Mouse (Mus musculus) heart, postnatal 0 days (tissue): Measurements from ENCODE around the gene Lrriq3.

Source experiments
- CTCF ChIP-seq: IDR thresholded peaks from 2 replicates; pipeline ENCODE4 v1.5.1; 2016; ENCODE audit warnings: antibody characterized with exemption, control low read depth, low read depth
- EP300 ChIP-seq: IDR thresholded peaks from 2 replicates; pipeline ENCODE4 v1.6.1; 2016; ENCODE audit warnings: antibody characterized with exemption, low read depth

DNA sequence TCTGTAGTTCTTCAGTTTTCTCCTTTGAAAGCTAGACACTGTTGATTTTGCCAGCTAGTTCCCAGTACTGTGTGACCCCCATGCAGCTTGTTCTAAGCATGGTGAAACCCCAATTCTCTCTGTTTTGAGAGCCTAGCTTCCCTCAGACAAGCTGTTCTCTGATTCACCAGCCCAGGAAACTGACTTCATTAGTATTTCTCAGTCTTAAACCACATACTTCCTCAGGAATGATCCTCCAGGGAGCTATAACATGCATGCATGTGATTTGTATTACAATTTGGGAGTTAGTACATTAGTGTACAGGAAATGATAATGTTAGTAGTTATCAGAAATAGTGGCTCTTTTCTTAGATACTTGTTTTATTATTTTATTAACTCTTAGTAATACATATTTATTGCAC, 36.6 kb upstream of the Lrriq3 start:
- TF ChIP-seq CTCF (no peak), EP300 (no peak)
